Mouse (Mus musculus) liver, embryonic 13.5 days (tissue): ENCODE measurements at regions not wholly inside any gene's neighbourhood (a gene's known extent, or its start where the extent isn't known, plus 50 kb on each side); places are given as distances from the start of the nearest gene placed in this dataset.

Experiments used
- ATAC-seq: fragments of 200-750 bp; cut with Nextera tagmentation; 2 replicates; pipeline ENCODE4 v1.8.0; 2017; ENCODE audit warnings: low read depth, mild to moderate bottlenecking, moderate number of reproducible peaks, moderate library complexity
- DNase-seq: peaks from one replicate; pipeline ENCODE4 v3.0.0; 2022
- H3K27ac ChIP-seq: fragments of 300-500 bp; sonication (generic); 2 replicates; pipeline ENCODE4 v1.5.1; 2015; ENCODE audit warnings: moderate library complexity, mild to moderate bottlenecking, inconsistent platforms
- H3K27me3 ChIP-seq: fragments of 300-500 bp; sonication (generic); 2 replicates; pipeline ENCODE4 v1.6.1; 2015; ENCODE audit warnings: mild to moderate bottlenecking, inconsistent platforms
- H3K36me3 ChIP-seq: fragments of 300-500 bp; sonication (generic); 2 replicates; pipeline ENCODE4 v1.6.1; 2015; ENCODE audit warnings: mild to moderate bottlenecking, inconsistent platforms
- H3K4me1 ChIP-seq: fragments of 300-500 bp; sonication (generic); replicated peaks from 2 replicates; pipeline ENCODE4 v1.6.1; 2015; ENCODE audit warnings: inconsistent platforms
- H3K4me2 ChIP-seq: fragments of 300-500 bp; sonication (generic); 2 replicates; pipeline ENCODE4 v1.6.1; 2015; ENCODE audit warnings: inconsistent platforms, mild to moderate bottlenecking, moderate library complexity
- H3K4me3 ChIP-seq: fragments of 300-500 bp; sonication (generic); replicated peaks from 2 replicates; pipeline ENCODE4 v1.5.1; 2015; ENCODE audit warnings: mild to moderate bottlenecking, inconsistent platforms
- H3K9ac ChIP-seq: fragments of 300-500 bp; sonication (generic); 2 replicates; pipeline ENCODE4 v1.6.1; 2015; ENCODE audit warnings: mild to moderate bottlenecking, inconsistent platforms
- H3K9me3 ChIP-seq: fragments of 300-500 bp; sonication (generic); replicated peaks from 2 replicates; pipeline ENCODE4 v1.6.1; 2016; ENCODE audit warnings: inconsistent platforms
- WGBS: fragments of 180-500 bp; shearing (Covaris S2); methylation state at CpG from one replicate; pipeline ENCODE4 v1.1.7; 2015; ENCODE audit not compliant: insufficient replicate concordance; 5-methylcytosine and 5-hydroxymethylcytosine counted together

DNA sequence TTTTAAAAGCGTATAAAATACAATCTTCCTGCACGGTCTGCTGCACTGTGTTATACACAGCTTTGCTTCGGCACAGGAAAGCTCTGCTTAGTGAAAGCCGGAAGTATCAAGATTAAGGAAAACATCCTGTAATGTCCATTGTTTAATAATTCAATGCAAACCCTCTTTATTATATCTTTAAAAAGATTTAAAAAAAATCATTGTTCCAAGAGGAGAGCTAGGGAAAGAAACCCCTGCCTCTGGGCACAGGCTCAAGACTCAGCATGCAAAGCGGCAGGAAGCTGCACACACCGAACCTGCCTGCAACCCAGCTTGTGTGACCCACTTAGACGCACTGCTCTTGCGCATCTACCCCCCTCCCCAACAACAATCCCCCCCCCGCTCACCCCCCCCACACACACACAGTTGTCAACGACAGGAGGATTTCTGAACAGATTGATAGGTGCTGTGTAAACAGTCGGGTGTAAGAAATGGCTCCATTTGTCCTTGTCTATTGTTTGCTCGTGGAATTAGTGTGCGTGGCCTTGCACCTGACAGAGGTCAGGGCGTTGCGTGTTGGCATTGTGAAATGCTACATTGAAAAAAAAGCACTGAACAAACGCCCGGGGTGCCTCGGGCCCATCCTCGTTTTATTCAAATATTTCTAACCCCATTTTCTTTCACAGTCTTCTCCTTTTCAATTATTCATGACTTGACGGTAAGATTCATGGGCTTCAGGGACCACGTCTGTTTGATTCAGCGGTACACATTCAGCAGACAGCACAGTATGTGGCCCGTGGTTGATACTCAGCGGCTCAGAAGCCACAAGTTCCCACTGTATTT, 66.5 kb upstream of the Acbd6 start:
- Histone ChIP-seq H3K36me3 (no peaks in the 10 kb centered on the region), H3K4me2 (no peak overlapping the region), H3K27me3 (0 out of 2 replicates have a peak, but pooled peaks cover 8% of the 10 kb centered on the region), H3K27ac (no peak overlapping the region), H3K9ac (no peak overlapping the region), H3K9me3 (no peaks in the 10 kb centered on the region), H3K4me3 (no peak overlapping the region), H3K4me1 (no peaks in the 10 kb centered on the region)
- no peak for DNase-seq
- 58% methylated on average over 24 of the region's 24 CpGs for WGBS
- no peak for ATAC-seq

DNA sequence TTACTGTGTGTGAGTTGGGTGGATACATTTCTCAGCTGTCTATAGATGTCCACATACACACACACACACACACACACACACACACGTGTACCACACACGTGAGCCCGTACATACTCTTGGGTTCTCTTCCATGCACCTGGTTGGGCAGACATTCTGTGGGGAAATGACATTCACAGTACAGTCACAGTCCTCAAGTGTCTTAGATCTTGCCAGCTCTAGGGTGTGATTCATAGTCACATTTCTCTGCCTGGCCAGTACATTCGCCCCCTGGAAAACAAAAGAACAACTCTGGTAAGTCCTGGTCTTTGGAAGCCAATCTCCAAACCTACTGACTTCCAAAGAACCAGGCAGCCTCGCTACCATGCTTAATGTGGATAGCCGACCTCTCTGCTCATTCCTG, 64.6 kb upstream of the Acbd6 start:
- 73% methylated on average over 6 of the region's 6 CpGs for WGBS
- Histone ChIP-seq H3K4me3 (no peak overlapping the region), H3K4me1 (no peaks in the 10 kb centered on the region), H3K4me2 (no peak overlapping the region), H3K9ac (no peak overlapping the region), H3K36me3 (no peaks in the 10 kb centered on the region), H3K9me3 (no peaks in the 10 kb centered on the region), H3K27me3 (0 out of 2 replicates have a peak, but pooled peaks cover 8% of the 10 kb centered on the region), H3K27ac (no peak overlapping the region)
- ATAC-seq (no peak), DNase-seq (no peak)

DNA sequence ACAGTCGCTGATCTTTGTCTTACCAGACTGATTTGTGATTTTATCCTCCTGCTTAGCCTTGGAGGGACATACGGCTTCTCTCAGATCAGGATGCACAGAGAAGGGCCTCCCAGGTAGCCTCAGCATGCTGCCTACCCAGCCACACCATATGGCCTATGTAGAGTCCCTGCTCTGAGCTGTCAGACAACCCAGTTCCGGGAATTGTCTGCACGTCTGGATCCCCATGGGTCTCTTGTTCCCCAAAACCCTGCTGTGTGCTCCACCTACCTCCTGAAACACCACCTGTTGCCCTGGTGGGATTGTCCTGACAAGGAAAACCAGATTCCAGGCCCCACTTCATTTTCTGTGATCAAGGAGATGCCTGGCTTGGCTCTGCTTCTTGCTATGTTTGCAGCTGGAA, 64.1 kb upstream of the Acbd6 start:
- no peak overlapping the region for H3K4me2 ChIP-seq
- 0 out of 2 replicates have a peak, but pooled peaks cover 8% of the 10 kb centered on the region for H3K27me3 ChIP-seq
- H3K4me1 ChIP-seq, result no peaks in the 10 kb centered on the region
- no peak overlapping the region for H3K9ac ChIP-seq
- H3K9me3 ChIP-seq, result no peaks in the 10 kb centered on the region
- no peak for DNase-seq
- H3K4me3 ChIP-seq, result no peak overlapping the region
- H3K27ac ChIP-seq, result no peak overlapping the region
- no peak for ATAC-seq
- no peaks in the 10 kb centered on the region for H3K36me3 ChIP-seq
- WGBS, result 65% methylated on average over 4 of the region's 4 CpGs

DNA sequence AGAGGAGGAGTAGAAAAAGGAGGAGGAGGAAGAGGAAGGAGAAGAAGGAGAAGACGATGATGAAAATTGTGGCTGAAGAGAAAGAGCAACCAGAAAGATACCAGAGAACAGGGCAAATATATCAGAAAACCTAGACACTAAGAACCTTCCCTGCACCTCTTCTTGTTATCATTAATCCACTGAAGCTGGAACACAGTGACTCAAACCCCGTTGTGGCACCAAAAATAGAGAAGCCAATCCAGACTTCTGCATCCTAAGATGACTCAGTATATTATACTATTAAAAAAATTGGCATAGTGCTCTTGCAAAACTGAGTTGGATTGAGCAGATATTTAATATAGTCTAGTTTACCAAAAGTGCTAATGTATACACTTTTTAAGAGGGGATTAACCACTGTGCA, 63.6 kb upstream of the Acbd6 start:
- WGBS, result 41% methylated on average over 2 of the region's 2 CpGs
- no peak for ATAC-seq

DNA sequence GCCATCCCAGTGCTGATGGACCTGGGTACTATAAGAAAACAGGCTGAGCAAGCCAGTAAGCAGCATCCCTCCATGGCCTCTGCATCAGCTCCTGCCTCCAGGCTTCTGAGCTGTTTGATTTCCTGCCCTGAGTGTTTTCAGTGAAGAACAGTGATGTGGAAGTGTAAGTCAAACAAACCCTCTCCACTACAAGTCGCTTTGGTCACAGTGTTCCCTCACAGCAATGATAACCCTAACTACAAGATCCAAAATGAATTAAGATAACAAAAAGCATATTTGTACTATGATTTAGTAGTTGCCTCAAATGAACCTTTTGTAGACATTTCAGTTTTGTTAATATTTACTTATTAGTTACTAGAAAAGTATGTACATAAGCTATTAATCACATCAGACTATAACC, 58.2 kb upstream of the Acbd6 start:
- ATAC-seq, result no peak
- Histone ChIP-seq H3K4me3 (no peak overlapping the region), H3K4me1 (no peaks in the 10 kb centered on the region), H3K9ac (no peak overlapping the region), H3K4me2 (no peak overlapping the region), H3K27ac (no peak overlapping the region), H3K9me3 (no peaks in the 10 kb centered on the region), H3K36me3 (no peaks in the 10 kb centered on the region), H3K27me3 (no peaks in the 10 kb centered on the region)
- 67% methylated on average over 1 of the region's 1 CpGs for WGBS
- no peak for DNase-seq

More for the DNA sequence above, 63.6 kb upstream of the Acbd6 start:
- Histone ChIP-seq H3K4me3 (no peak overlapping the region), H3K4me2 (no peak overlapping the region), H3K4me1 (no peaks in the 10 kb centered on the region), H3K36me3 (no peaks in the 10 kb centered on the region), H3K27me3 (0 out of 2 replicates have a peak, but pooled peaks cover 8% of the 10 kb centered on the region), H3K9me3 (no peaks in the 10 kb centered on the region), H3K27ac (no peak overlapping the region), H3K9ac (no peak overlapping the region)
- no peak for DNase-seq

DNA sequence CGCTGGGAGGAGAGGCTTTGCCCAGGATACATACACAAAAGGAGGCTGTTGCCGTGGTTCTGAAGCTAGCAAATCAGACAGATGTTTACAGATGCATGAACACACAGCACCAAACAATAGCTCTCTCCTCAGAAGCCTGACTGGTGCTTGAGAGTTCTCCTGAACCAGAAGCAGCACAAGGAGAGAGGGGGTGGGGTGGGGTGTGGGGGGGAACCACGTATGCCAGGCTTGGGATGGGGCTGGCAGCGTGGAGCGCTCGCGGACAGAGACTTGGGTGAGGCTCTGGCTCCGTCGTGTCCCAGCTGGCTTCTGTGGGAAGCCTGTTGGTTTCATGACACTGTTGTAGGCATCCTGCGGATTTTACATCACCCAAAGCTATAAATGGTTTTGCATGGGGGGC, 55.1 kb upstream of the Acbd6 start:
- Histone ChIP-seq H3K27me3 (no peaks in the 10 kb centered on the region), H3K4me2 (no peak overlapping the region), H3K9me3 (no peaks in the 10 kb centered on the region), H3K36me3 (no peaks in the 10 kb centered on the region), H3K27ac (no peak overlapping the region), H3K4me1 (no peaks in the 10 kb centered on the region), H3K9ac (no peak overlapping the region), H3K4me3 (no peak overlapping the region)
- WGBS, result 65% methylated on average over 10 of the region's 10 CpGs
- ATAC-seq (no peak), DNase-seq (no peak)

DNA sequence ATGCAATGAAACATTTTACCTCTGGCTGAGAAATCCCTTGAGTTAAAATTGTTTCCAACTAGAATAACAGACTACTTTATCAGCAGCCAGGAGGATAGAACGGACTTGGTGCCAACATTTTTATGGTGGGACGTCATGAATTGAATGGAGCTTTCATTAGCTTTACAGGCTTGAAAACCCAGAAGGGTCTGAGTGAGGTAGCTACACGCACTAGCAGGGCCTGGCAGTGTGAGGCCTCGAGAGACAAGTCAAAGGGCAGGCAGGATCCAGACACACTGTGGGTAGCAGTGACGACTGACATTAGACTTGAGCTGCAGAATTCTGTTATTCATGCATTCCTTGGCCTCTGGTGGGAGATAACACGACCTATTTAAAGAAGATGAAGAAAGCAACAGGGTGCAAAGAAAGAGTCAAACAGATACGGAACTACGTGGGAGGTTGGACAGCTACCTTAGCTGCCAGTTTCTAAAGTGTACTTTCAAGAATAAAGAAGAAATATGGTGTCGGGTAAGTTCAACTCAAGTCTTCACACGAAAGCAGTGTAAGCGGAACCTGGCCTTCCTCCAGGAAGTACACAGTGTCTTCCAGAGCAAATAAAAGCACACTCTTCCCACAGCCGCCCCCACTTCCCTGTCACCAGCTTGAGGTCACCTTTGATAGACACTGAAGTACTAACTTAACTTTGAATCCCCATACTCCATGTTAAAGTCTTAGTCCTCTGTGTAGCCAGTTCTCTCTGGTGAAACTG, 53.2 kb upstream of the Acbd6 start:
- DNase-seq (no peak), ATAC-seq (no peak)
- H3K36me3 ChIP-seq, result no peaks in the 10 kb centered on the region
- no peak overlapping the region for H3K9ac ChIP-seq
- no peaks in the 10 kb centered on the region for H3K9me3 ChIP-seq
- H3K4me2 ChIP-seq, result no peak overlapping the region
- H3K4me3 ChIP-seq, result no peak overlapping the region
- no peaks in the 10 kb centered on the region for H3K27me3 ChIP-seq
- H3K27ac ChIP-seq, result no peak overlapping the region
- 55% methylated on average over 12 of the region's 12 CpGs for WGBS
- H3K4me1 ChIP-seq, result no peaks in the 10 kb centered on the region

DNA sequence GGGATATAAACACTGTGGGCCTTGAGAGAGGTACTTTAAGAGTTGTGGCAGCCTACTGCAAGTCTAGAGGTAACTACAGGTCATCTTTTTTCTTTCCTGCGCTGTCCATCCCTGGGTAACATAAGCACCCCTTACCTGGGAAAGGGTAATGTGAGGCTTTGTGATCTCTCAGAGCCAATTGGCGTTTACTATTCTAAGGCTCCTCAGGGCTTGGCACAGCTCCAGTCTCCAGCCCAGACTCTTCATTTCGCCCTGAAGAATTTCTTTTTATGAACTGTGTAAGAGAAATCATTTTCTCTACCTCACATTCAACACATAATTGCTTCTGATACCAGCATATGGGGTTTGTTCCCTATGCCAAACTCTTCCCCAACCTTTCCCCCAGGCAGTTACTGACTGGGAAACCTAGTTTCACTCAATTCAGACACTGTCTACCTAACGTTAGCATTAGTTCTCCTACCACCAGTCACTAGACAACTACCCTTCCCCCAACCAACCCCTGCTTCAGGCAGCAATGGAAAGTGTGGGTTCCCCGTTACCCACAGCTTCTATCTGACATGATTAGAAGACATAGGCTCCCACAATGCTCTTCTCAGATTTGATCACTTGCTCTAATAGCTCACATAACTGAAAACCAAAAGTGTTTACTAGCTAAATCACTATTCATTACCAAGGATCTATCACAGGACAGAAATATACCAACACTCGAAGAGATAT, 52.4 kb upstream of the Acbd6 start:
- H3K9ac ChIP-seq, result no peak overlapping the region
- H3K27ac ChIP-seq, result no peak overlapping the region
- H3K36me3 ChIP-seq, result no peaks in the 10 kb centered on the region
- no peak overlapping the region for H3K4me2 ChIP-seq
- H3K4me1 ChIP-seq, result no peaks in the 10 kb centered on the region
- WGBS, result 56% methylated on average over 6 of the region's 6 CpGs
- H3K9me3 ChIP-seq, result no peaks in the 10 kb centered on the region
- DNase-seq (no peak), ATAC-seq (no peak)
- H3K27me3 ChIP-seq, result no peaks in the 10 kb centered on the region
- H3K4me3 ChIP-seq, result no peak overlapping the region
